Mouse (Mus musculus): ENCODE measurements at regions not wholly inside any gene's neighbourhood (a gene's known extent, or its start where the extent isn't known, plus 50 kb on each side); places are given as distances from the start of the nearest gene placed in this dataset.

- DNase-seq, result peak; percentile 37
- intact Hi-C loops (cut with DNase I), result no loop called here
These were observed 283.4 kb downstream of the Psat1 start for GRCm38 (mm10) chr19:15663659-15664255.

DNA sequence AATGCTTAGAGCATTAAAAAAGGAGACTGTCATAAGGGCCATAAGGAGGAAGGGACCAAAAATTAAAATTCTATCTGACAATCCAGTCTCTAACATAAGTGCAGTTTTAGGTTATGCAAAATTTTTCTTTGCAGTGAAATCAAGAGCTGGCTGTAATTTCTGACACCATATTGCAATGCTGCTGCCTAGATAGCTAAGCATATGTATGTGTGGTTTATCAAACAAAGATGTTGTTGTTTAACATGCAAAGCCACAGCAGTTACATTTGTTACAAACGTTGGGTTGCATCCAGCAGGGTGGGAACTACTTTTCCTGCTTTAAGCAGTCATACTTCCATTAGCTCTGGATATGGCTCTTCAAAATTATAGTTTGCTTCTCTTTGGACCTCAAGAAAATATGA is 288.5 kb downstream of the Psat1 start:
- DNase-seq, result no peak
- intact Hi-C loops (cut with DNase I), result no loop called here

DNA sequence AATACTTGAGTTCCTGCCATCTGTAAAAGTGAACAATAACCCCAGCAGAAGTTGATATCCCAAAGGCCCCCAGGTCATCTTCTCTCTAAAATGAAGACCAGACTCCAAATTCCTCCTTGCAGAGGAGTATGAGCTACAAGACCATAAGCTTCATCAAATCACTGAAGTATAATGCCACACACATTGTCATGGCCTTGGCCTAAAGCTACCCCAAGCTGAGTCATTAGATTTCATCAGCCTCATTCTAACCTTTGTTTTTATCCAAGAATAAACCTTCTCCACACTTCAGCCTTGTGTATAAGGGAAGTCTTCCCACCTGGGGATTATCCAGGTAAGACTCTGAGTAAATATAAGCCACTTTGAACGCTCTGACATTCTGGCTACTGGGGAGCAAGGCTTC is 289.3 kb downstream of the Psat1 start:
- DNase-seq, result no peak
- intact Hi-C loops (cut with DNase I), result no loop called here

DNA sequence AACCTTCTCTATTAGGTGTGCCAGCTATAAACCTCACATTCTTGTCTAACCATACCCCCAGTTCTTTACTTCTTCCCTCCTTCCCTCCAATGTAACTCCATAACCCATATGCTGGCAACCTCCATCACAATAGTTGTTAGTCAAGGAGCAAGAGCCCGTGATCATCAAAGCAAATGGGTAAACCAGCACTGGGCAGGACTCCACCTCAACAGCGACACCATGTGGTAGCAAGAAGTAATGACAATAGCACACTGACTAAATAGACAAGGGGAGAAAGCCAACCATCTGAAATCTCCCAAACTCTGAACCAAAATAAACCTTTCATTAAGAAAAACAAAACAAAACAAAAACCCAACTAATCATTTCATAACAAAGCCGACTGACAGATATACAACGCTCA is 297.8 kb downstream of the Psat1 start:
- intact Hi-C loops (cut with DNase I), result no loop called here
- peak; percentile 34 for DNase-seq

DNA sequence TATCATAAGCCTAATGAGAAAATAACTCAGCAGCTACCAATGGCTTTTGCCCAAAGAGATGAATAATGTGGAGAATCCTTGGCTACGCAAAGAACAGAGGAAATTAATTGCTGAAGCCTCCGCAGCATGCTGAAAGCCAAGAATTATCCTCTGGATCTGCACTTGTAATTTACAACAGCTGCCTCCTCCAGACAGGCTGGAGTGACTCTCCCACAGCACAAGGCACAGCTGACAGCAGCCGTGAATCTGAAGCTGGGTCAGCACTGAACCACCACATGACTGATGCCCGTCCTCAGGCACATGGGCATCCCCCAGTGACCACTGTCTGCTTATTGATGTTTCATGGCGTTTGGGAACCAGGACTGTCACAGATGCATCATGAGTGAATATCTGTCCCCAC is 299.8 kb downstream of the Psat1 start:
- DNase-seq, result no peak
- intact Hi-C loops (cut with DNase I), result no loop called here

- DNase-seq, result peak; percentile 42
- intact Hi-C loops (cut with DNase I), result no loop called here
These were observed 302.4 kb downstream of the Psat1 start for GRCm38 (mm10) chr19:15644786-15645185.

- peak; percentile 62 for DNase-seq
- intact Hi-C loops (cut with DNase I), result loop anchor here (5.0 to 10.0 kb wide), 4 partner anchors 185 to 1635 kb away; partner anchors contain the start of gene Tle4
These were observed 329.8 kb downstream of the Psat1 start for GRCm38 (mm10) chr19:15617233-15617915.

GRCm38 (mm10) chr19:15614648-15615561 is 332.2 kb downstream of the Psat1 start:
- intact Hi-C loops (cut with DNase I), result loop anchor here (5.0 to 10.0 kb wide), 4 partner anchors 187 to 1633 kb away; partner anchors contain the start of gene Tle4
- peak; percentile 17 for DNase-seq

GRCm38 (mm10) chr19:15611137-15611758 is 335.9 kb downstream of the Psat1 start:
- peak; percentile 64 for DNase-seq
- intact Hi-C loops (cut with DNase I), result loop anchor here (10.0 kb wide), 1 partner anchor 576 kb away; no protein-coding TSS in a partner anchor

GRCm38 (mm10) chr19:15606440-15606839 is 340.7 kb downstream of the Psat1 start:
- intact Hi-C loops (cut with DNase I), result no loop called here
- DNase-seq, result no peak

DNA sequence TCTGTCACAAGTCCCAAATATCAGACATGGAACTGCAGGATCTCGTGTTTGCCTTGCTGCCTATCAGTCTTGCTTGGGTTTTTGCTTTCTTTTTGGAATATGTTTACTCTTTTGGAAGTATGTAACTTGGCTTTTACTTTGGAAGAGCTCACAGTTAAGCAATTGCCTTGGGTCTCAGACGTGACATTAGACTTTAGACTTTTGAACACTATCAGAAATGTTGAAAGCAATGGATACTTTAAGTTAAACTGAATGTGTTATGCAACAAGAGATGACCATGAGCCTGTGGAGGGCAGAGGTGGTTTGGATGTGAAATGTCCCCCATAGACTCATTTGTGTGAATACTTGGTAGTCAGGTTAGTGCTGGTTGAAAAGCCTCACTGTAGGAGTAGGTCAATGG is 354.3 kb downstream of the Psat1 start:
- intact Hi-C loops (cut with DNase I), result no loop called here
- DNase-seq, result no peak

DNA sequence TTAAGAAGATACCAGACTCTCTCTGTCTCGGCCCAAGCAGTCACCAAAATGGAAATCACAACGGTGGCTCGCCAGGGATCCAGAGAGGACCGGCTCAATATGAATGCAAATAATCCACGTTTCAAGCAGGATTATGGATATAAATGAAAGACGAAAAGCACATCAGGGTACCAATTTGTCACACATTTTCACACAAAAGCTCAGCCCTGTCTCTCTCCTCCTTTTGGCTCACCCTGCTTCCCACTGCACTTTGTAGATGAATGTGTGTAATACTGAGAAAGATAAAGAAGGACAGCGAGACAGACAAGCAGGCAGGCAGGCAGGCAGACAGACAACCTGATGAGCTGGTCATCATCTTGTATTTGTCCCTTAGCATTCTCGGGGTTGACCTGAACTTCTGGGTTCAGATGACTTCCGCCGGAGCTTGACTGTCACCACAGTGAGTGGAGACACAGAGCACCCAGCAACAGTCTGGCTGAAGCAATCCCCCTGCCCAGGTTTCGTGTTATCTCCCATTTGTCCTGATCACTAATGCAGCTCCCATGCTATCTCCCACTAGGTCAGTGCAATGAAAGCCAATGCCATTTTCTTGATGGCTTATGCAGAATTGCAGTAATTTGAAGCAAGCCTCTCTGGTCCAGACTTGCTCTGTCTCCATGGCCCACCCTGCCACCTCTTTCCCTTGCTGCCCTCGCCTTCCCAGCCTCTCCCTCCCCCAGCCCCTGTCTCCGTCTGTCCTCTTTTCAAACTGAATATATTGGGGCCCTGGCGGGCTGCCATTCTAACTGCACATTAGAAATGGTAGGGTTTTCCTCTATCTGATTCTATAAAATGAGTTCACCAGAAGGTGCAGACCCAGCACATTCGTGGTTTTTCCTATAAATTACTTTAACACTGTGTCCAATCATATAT is 363.1 kb downstream of the Psat1 start:
- peak; percentile 68 for DNase-seq
- intact Hi-C loops (cut with DNase I), result no loop called here

- intact Hi-C loops (cut with DNase I), result no loop called here
These were observed 363.9 kb downstream of the Psat1 start for GRCm38 (mm10) chr19:15583106-15583781.

DNA sequence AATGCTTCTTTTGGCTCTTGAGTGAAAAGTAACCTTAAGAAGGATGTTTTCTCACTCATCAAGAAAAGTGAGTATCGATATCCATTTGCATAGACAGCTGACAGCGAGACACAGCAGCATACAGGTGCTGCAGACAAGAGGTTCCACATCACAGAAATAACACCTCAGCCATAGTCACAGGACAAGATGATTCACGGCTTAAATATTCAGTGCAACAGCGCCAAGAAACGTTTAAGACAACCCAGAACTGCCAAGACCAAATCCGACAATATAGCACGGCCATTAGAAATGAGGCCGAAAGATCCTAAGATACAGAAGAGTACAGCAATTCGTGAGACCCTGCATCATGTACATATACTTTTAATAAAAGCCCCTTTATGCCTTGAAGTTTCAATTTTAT is 375.9 kb downstream of the Psat1 start:
- DNase-seq, result no peak
- intact Hi-C loops (cut with DNase I), result no loop called here

More at GRCm38 (mm10) chr19:15583106-15583781, 363.9 kb downstream of the Psat1 start:
- DNase-seq, result no peak

DNA sequence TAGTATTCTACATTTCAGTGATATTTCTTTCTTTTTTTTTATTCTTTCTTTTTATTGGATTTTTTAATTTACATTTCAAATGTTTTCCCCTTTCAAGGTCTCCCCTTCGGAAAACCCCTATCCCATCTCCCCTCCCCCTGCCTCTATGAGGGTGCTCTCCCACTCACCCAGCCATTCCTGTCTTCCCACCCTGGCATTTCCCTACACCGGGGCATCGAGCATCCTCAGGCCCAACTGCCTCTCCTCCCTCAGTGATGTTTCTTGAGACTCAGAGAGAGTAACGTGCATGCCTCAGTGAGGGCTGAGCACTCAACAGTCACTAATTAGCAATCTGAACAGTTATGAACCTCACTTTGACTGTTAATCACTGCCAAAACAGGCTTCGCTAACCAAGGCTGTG is 385.6 kb downstream of the Psat1 start:
- no peak for DNase-seq
- intact Hi-C loops (cut with DNase I), result no loop called here

- no peak for DNase-seq
- intact Hi-C loops (cut with DNase I), result no loop called here
These were observed 393.2 kb downstream of the Psat1 start for GRCm38 (mm10) chr19:15553953-15554352.

DNA sequence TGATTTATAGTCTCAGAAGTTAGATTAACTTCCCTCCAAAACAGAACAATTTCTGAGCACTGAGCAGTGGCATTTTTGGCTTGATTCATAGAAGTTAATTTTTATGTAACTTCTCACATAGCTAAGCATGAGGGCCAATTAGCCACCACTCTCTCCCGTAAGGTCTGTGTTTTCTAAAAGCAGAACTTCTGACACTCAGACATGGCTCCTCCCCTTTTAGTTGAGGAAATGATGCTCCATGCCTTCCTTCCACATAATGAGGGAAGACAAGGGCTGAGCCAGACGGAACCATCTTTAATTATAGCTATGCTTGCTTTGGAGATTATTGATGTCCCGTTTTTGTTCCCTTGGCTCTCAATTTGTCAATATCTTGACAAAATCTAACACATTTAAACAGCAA is 429.3 kb downstream of the Psat1 start:
- intact Hi-C loops (cut with DNase I), result no loop called here
- DNase-seq, result no peak

DNA sequence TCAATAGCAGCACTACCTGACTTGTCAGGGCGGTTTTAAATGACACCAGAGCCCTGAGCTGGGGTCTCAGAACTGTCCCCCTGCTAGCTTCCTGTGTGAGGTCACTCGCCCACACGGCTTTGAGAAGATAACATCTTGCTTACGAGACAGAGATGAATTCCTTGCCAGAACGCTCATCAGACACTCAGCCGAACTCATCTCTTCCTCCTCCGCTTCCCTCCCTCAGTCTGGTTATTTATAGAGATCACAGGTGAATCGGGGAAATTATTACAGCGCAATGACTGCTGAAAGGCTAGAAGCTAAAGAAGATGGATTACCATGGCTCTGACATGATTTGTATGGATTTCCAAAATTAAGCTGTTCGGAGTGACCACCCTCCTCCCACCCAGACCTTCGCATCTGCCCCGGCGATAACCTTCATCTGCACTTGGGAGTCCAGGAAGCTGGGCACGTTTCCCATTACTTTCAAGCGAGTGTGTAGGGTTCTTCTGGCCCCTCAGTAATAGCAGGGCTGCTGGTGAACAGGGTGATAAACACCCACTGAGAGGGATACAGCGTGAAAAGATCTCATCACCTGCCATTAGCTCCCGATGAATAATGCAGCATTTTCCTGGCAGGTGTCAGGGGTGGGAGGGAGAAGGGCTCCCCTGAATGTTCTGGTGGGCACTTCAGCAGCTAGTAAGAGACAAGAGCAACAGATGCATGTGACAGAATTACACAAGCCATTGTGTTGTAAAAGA is 430.4 kb downstream of the Psat1 start:
- peak; percentile 3 for DNase-seq
- intact Hi-C loops (cut with DNase I), result no loop called here

DNA sequence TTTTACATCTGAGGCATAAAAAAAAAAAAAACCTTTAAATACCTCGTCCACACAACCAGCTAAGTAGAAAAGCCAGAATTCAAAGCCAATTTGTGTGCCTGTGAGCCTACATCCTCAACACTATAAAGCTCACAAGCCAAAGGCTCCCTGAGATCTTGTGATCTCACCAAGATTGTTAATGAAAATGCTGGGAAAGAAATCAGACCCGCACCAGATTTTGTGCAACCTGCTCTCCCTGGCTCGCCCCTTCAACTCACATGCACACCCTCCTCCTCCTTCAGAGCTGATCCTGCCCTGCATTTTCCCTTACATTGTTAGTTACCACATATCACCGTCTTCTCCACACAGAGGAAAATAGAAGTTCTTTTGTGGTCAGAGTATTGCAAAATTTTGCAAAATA is 433.9 kb downstream of the Psat1 start:
- intact Hi-C loops (cut with DNase I), result no loop called here
- no peak for DNase-seq
